Mouse (Mus musculus) limb, embryonic 12.5 days (tissue): Measurements from ENCODE around the gene Haus5. TPM values are rescaled to one million over a fixed set of nuclear protein-coding genes. Genes with fewer than 3 reads are reported as not detected.

ENCODE experiments used
- ATAC-seq: fragments of 200-750 bp; cut with Nextera tagmentation; 2 replicates; pipeline ENCODE4 v1.8.0; 2017; ENCODE audit warnings: low read depth, moderate TSS enrichment; ENCODE audit not compliant: insufficient number of reproducible peaks, insufficient read depth, low FRiP score, low TSS enrichment
- H3K27ac ChIP-seq: fragments of 300-500 bp; sonication (generic); 2 replicates; pipeline ENCODE4 v1.5.1; 2016; ENCODE audit warnings: mild to moderate bottlenecking, moderate library complexity
- H3K27me3 ChIP-seq: fragments of 300-500 bp; sonication (generic); 2 replicates; pipeline ENCODE4 v1.6.1; 2016; ENCODE audit warnings: mild to moderate bottlenecking, moderate library complexity
- H3K36me3 ChIP-seq: fragments of 300-500 bp; sonication (generic); 2 replicates; pipeline ENCODE4 v1.6.1; 2016; ENCODE audit warnings: mild to moderate bottlenecking, moderate library complexity
- H3K4me1 ChIP-seq: fragments of 300-500 bp; sonication (generic); replicated peaks from 2 replicates; pipeline ENCODE4 v1.6.1; 2016
- H3K4me2 ChIP-seq: fragments of 300-500 bp; sonication (generic); 2 replicates; pipeline ENCODE4 v1.6.1; 2016; ENCODE audit warnings: mild to moderate bottlenecking, moderate library complexity
- H3K4me3 ChIP-seq: fragments of 300-500 bp; sonication (generic); replicated peaks from 2 replicates; pipeline ENCODE4 v1.5.1; 2016; ENCODE audit warnings: mild to moderate bottlenecking
- H3K9ac ChIP-seq: fragments of 300-500 bp; sonication (generic); replicated peaks from 2 replicates; pipeline ENCODE4 v1.6.1; 2016; ENCODE audit warnings: mild to moderate bottlenecking, moderate library complexity
- H3K9me3 ChIP-seq: fragments of 300-500 bp; sonication (generic); 2 replicates; pipeline ENCODE4 v1.6.1; 2016; ENCODE audit warnings: mild to moderate bottlenecking, moderate library complexity
- WGBS: fragments of 180-500 bp; shearing (Covaris S2); methylation state at CpG from one replicate; pipeline ENCODE4 v1.1.7; 2016; 5-methylcytosine and 5-hydroxymethylcytosine counted together
- polyA plus RNA-seq: library from polyadenylated mRNA; unstranded; fragments of >200 nt; fragmentation: Nextera tagmentation; extraction: Ambion mirVana; gene quantifications from 2 replicates; pipeline ENCODE4 v1.2.1, GENCODE M21; 2016

The Haus5 gene
- polyA plus RNA-seq, 1 experiment from 2014 or later, result 70.0 TPM

DNA sequence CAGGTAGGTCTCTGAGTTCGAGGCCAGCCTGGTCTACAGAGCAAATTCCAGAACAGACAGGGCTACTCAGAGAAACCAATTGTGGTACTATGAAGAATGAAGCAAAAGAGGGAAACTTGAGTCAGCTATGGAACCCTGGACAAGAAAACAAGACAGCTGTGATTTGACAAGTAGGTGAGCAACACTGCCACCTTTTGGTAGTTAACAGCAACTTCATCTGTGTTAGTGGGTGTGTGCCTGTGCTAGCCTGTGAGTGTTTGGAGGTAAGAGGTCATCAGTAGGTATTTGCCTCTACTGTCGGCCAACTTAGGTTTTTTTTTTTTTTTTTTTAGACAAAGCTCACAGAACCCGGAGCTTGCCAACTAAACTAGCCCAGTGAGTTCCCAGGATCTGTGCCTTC lies 4.4 kb upstream of the Haus5 start:
- no peak overlapping the region for H3K27ac ChIP-seq
- H3K27me3 ChIP-seq, result no peaks in the 10 kb centered on the region; the same call in 1 of the 2 replicates
- H3K4me2 ChIP-seq, result no peak overlapping the region
- ATAC-seq, result no peak
- no peak overlapping the region for H3K9ac ChIP-seq
- H3K4me1 ChIP-seq, result peaks cover 6% of the 10 kb centered on the region
- H3K4me3 ChIP-seq, result no peak overlapping the region
- no peaks in the 10 kb centered on the region for H3K9me3 ChIP-seq
- WGBS, result 41% methylated on average over 3 of the region's 3 CpGs
- H3K36me3 ChIP-seq, result no peaks in the 10 kb centered on the region

DNA sequence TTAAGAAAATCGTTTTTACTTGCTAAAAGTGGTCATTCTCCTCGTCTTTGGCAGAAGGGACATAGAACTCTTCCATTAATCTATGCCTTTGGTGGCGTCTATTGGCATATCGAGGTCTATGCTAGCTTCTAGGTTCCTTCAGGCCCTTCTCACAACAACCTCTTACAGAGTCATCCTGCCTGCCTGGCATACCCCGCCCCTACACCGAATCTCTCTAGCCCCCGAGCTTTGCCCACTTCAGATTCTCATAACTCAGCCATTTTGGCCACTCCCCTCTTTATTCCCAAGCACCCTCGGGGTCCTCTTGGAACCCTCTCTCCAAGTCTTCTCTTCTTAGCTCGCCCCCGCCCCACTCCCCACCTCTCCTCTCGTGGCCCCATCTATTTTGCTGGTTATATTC lies 527 bp upstream of the Haus5 start:
- WGBS, result 7% methylated on average over 11 of the region's 11 CpGs
- ATAC-seq, result no peak; the same call in 1 of the 2 replicates
- Histone ChIP-seq H3K27ac (peak overlapping the region; percentile 41; the same call in 1 of the 2 replicates), H3K27me3 (no peaks in the 10 kb centered on the region), H3K4me1 (peaks cover 8% of the 10 kb centered on the region), H3K9me3 (no peaks in the 10 kb centered on the region), H3K9ac (peak overlapping the region; percentile 70), H3K36me3 (peaks cover 23% of the 10 kb centered on the region), H3K4me3 (peak overlapping the region; percentile 64), H3K4me2 (peak overlapping the region; percentile 81)

DNA sequence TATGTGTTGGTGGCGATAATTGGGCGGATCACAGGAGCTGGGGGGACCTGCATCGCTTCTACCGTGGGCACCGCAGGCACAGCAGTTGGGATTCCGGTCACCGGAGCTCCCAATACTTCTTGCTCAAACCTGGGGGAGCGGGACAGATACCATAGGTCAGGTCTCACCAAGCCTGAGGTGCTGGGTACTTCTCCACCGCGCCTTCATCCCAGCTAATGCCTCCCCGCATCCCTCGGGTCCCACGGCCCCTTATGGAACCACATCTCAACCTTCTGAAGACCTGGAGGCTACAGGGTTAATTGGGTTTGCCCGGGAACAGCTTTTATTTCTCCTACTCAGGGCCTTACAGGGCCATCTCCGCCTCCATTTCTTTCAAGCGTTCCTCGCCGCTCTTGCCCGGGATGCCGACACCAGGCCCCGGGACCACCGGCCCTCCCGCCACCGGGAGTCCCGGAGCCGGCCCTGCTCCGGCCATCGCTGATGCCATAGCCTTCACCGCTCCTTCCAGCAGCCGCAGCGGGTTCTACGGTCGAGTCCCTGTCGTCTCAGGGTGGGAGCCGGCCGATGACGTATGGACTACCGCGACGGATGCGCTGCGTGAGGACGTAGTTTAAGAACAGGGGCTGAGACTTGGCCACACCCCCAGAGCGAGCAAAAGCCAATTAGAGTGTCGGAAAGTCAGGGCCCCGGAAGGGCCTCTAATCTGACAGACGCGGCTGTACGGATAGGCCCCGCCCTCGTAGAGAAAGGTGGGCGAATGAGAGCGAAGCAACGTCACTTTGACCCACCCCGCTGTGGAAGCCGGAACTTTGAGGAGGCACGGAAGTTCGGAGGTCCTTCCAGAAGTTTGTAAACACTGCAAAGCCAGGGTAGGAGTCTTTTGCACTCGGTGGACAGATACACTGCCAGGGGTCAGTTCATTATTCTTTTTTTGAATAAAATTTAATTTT lies 14.9 kb downstream of the Haus5 start, which contains the start of gene Rbm42:
TSS of gene Rbm42 (minus strand) at position 727 of the 950 bp plus-strand sequence.
- peaks cover 8% of the 10 kb centered on the region for H3K4me1 ChIP-seq
- 0 out of 2 replicates have a peak within 1 kb of the TSS, but pooled peaks have one; percentile 53 for H3K27ac ChIP-seq
- H3K4me2 ChIP-seq, result peak within 1 kb of the TSS; percentile 98
- 2% methylated on average over 59 of the region's 59 CpGs for WGBS
- H3K27me3 ChIP-seq, result no peaks in the 10 kb centered on the region
- peak within 1 kb of the TSS; percentile 86 for H3K9ac ChIP-seq
- H3K36me3 ChIP-seq, result peaks cover 71% of the 10 kb centered on the region
- peak within 1 kb of the TSS; percentile 90 for H3K4me3 ChIP-seq
- ATAC-seq, result peak; percentile 99
- H3K9me3 ChIP-seq, result no peaks in the 10 kb centered on the region

DNA sequence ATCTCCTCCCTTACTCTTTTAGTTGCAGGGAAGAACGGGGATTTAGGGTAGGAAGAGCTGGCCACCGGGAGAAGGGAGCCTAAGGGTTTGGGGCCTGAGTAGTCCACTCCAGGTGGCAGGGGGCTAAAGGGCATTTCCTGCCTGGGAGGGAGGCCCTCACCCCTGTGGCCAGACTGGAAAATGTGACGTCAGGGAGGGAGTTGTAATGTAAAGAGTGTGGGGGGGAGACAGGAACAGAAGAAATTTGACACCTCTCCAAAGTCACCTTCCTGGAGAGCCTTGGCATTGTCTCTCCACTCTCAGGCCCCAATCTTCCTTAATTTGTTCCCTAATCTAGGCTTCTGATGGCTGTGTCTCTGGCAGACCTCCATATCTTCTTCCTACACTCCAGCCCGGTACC lies 25.7 kb downstream of the Haus5 start:
- Histone ChIP-seq H3K4me1 (peaks cover 24% of the 10 kb centered on the region), H3K4me3 (no peak overlapping the region), H3K4me2 (no peak overlapping the region), H3K36me3 (peaks cover 42% of the 10 kb centered on the region), H3K9ac (0 out of 2 replicates have a peak overlapping the region, but pooled peaks have one; percentile 13), H3K27me3 (peaks cover 24% of the 10 kb centered on the region), H3K9me3 (no peaks in the 10 kb centered on the region), H3K27ac (no peak overlapping the region)
- ATAC-seq, result no peak
- 14% methylated on average over 4 of the region's 4 CpGs for WGBS

DNA sequence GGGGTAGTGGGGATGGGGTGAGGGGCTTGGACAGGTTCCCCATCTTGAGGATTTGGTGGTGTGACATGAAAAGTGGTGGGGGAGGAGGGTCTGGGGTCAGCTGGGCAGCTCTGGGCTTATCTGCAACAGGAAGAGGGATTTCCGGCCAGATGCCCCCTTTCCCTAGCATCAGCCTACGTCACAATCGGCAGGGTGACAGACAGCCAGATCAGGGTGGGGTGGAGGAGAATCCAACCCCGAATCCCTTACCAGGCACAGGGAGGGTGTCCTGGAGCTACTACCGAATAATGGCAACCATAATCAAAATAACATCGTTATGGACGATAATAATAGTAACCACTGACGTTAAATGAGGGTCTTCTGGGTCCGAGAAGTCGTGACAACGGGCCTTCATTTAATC lies 28.4 kb downstream of the Haus5 start:
- ATAC-seq, result no peak
- Histone ChIP-seq H3K27me3 (peaks cover 49% of the 10 kb centered on the region), H3K4me2 (peak overlapping the region; percentile 35), H3K9ac (no peak overlapping the region), H3K27ac (no peak overlapping the region), H3K9me3 (no peaks in the 10 kb centered on the region), H3K4me3 (0 out of 2 replicates have a peak overlapping the region, but pooled peaks have one; percentile 3), H3K4me1 (peaks cover 24% of the 10 kb centered on the region), H3K36me3 (peaks cover 15% of the 10 kb centered on the region)
- WGBS, result 23% methylated on average over 11 of the region's 11 CpGs

DNA sequence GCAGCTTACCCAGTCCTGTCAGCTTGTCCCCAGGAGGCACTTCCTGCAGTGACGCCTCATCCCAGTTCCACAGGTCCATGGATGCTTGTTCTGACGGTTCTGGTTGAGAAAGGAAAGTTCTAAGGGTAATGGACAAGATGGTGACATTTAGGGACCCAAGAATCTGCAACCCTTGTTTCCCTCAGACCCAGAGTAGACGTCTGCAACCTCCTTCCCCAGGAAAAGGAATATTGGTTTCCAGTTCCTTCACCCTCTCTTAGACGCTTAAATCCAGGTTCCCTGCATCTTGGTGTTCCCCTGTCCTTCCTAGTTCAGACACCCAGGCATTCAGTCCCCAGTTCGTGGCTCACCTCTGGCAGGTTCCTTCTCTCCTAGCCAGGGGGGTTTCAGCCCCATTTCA lies 29.0 kb downstream of the Haus5 start, which contains the start of gene Etv2:
TSS of gene Etv2 (minus strand) at position 101 of the 400 bp plus-strand sequence.
- no peaks in the 10 kb centered on the region for H3K9me3 ChIP-seq
- peak within 1 kb of the TSS; percentile 29 for H3K4me3 ChIP-seq
- H3K27ac ChIP-seq, result no peak within 1 kb of the TSS
- peaks cover 24% of the 10 kb centered on the region for H3K4me1 ChIP-seq
- H3K36me3 ChIP-seq, result peaks cover 9% of the 10 kb centered on the region
- 0 out of 2 replicates have a peak within 1 kb of the TSS, but pooled peaks have one; percentile 31 for H3K9ac ChIP-seq
- 5% methylated on average over 5 of the region's 5 CpGs for WGBS
- H3K27me3 ChIP-seq, result peaks cover 54% of the 10 kb centered on the region
- H3K4me2 ChIP-seq, result peak within 1 kb of the TSS; percentile 45
- ATAC-seq, result no peak

DNA sequence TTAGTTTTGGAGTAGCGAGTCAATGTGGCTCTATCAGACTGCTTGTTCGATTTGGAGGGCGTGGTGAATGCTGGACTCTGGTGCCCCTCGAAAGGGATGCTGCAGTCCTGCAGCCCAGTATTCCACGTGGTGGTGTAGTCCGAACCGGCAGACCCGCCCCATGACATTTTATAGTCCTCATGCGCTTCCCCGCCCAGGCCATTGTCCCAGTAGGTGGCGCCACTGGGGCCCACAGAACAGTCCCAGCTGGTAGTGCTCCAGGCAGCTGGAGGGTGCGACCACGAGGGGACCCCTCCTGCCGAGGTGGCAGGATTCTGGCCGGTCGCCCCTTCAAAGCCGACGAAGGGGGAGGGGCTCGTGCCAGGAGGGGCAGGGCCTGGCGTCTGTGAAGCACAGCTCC lies 30.2 kb downstream of the Haus5 start:
- no peaks in the 10 kb centered on the region for H3K36me3 ChIP-seq
- peak overlapping the region; percentile 29 for H3K4me3 ChIP-seq
- peaks cover 24% of the 10 kb centered on the region for H3K4me1 ChIP-seq
- ATAC-seq, result peak; percentile 66
- H3K27me3 ChIP-seq, result peaks cover 64% of the 10 kb centered on the region
- WGBS, result 1% methylated on average over 20 of the region's 20 CpGs
- peak overlapping the region; percentile 45 for H3K4me2 ChIP-seq
- no peak overlapping the region for H3K27ac ChIP-seq
- H3K9ac ChIP-seq, result 0 out of 2 replicates have a peak overlapping the region, but pooled peaks have one; percentile 31
- no peaks in the 10 kb centered on the region for H3K9me3 ChIP-seq

DNA sequence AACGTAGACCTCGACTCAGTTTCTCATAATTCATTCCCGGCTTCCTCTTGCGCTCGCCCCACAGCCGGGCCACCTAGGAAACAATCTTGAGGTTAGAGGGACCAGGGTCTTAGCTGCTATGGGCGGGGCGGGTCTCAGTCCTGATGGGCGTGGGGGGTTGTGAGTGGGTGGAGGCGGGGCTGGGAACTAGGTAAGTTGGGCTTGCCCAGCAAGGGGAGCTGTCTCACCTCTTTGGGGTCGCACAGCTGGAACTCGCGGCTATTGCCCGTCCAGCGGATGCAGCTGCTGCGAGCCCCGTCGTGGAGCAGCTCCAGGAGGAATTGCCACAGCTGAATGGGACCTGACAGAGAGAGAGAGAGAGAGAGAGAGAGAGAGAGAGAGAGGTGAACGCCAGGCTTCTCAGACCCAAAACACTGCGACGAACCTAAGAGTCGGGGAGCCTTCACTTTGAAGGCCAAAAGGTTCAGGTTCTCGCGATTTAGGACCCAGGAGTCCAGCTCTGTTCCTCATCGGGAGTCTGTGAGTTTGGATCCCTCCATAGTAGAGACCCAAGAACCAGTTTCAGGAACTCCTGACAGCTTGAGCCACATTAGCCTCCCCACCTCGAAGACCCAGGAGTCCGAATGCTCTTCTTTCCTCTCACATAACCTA lies 30.9 kb downstream of the Haus5 start:
- Histone ChIP-seq H3K9ac (no peak overlapping the region; the same call in 1 of the 2 replicates), H3K4me1 (peaks cover 16% of the 10 kb centered on the region), H3K4me2 (peak overlapping the region; percentile 45), H3K4me3 (peak overlapping the region; percentile 29), H3K27ac (no peak overlapping the region), H3K9me3 (no peaks in the 10 kb centered on the region), H3K27me3 (peaks cover 64% of the 10 kb centered on the region), H3K36me3 (no peaks in the 10 kb centered on the region)
- 4% methylated on average over 27 of the region's 27 CpGs for WGBS
- ATAC-seq, result no peak

DNA sequence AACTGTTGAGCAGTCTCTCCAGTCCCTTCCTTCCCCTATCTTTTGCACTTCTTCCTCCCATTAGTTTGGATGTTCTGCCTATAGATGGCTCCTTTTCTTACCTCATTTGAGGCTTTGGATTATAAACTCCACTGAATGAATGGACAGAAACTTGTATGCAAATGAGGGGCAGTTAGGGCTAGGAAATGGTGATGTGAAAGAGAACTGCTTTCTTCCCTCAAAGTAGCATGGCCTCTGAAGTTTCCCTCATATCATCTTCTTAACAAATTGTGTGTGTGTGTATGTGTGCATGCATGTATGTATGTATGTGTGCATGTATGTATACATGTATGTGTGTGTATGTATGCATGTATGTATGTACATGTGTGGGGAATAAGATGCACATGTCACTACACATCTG lies 35.8 kb downstream of the Haus5 start:
- Histone ChIP-seq H3K9ac (no peak overlapping the region), H3K36me3 (peaks cover 5% of the 10 kb centered on the region; the same call in 1 of the 2 replicates), H3K27me3 (peaks cover 40% of the 10 kb centered on the region), H3K9me3 (no peaks in the 10 kb centered on the region), H3K4me1 (peaks cover 10% of the 10 kb centered on the region), H3K4me2 (no peak overlapping the region), H3K4me3 (no peak overlapping the region), H3K27ac (no peak overlapping the region)
- ATAC-seq, result no peak

DNA sequence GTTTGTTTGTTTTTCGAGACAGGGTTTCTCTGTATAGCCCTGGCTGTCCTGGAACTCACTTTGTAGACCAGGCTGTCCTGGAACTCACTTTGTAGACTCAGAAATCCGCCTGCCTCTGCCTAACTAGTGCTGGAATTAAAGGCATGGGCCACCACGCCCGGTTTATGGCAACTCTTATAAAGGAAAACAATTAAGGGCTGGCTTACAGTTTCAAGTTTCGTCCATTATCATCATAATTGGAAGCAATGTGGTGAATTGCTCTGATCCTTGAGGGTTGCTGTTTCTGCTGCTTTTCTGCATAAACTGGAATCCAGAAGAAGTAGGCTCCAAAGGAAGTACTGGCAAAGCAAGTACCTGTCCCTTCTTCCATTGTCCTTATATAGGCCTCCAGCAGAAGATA lies 38.1 kb downstream of the Haus5 start:
- Histone ChIP-seq H3K9ac (no peak overlapping the region), H3K27ac (no peak overlapping the region), H3K4me1 (peaks cover 10% of the 10 kb centered on the region), H3K4me3 (no peak overlapping the region), H3K4me2 (no peak overlapping the region), H3K9me3 (no peaks in the 10 kb centered on the region), H3K36me3 (peaks cover 29% of the 10 kb centered on the region), H3K27me3 (peaks cover 17% of the 10 kb centered on the region)
- no peak for ATAC-seq
- 87% methylated on average over 5 of the region's 5 CpGs for WGBS
